Mouse (Mus musculus): Measurements from ENCODE around the gene Gp6. TPM values are rescaled to one million over a fixed set of nuclear protein-coding genes. Genes with fewer than 3 reads are reported as not detected.

Gene Gp6
- under 1 TPM; 0.24 to 0.93 TPM for total RNA-seq (2023)

DNA sequence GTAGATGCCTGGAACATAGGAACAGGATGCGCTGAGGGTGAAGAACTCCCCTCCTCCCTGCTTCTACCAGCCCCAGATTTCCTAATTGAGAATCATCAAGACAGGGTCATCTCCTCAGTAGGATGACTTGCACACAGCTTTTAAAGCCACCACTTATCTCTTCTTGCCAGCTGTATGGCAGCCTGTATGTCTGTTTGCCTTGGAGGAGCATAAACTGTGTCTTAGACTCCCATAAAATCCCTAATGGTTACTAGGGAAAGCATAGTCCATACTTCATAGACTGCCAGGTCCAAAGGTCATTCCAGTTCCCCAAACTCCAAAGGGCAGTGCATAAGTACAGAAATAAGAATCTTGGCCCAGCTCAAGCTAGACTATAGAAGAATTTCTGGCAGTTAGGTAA, at the start of gene Gp6:
Gene Gp6, minus strand, starts transcription at position 15 of the 400 bp plus-strand sequence.

DNA sequence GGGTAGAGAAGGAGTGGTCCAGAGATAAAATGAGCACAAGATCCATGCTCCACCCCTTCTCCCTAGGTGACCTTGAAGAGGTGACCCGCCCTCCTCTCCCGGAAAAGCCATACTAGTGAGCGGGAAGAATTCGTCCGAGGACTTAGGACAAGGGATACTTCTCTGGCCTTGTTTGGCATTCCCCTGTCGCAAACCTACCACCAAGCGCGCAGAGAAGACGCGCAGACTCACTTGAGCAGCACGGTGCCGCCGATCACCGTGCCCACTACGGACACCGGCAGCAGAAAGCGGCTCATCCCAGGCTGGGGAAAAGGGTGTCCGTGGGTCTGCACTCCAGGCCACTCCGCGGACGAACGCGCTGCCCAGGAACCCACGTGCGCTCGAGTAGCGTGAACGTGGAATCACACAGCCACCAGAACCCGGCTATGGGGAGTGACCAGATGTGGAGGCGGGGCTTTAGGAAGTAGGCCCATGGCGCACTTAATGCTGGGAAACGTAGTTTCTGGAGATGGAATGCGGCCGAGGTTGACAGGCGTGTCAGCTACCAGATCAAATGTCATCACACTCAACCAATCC, 47.8 kb upstream of the Gp6 start, which contains the start of gene Rdh13:
Gene Rdh13, minus strand, starts transcription at position 434 of the 576 bp plus-strand sequence.

DNA sequence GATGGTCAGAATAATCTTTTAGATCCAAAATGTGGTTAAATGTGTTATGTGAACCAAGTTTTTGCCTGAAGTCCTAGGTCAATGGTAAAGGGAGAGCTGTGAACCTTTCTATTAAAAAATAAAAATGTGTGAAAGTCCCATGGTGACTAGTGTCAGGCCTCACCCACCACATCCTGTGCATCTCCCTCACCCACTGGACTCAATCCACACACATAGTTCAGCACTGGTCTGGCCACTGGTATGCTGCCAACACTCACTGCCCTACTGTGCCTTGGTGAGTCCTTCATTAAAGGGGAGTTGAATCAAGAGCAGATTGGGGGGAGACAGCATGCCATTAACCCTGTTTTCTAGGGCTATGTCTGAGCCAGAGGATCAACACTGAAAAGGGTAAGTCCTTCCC, 60.0 kb downstream of the Gp6 start, which contains the start of gene Ncr1:
Gene Ncr1, plus strand, starts transcription at position 216 of the 400 bp plus-strand sequence.

Other genes with a start within 250 kb of the Gp6 start
- 1 to 10 TPM; 8.0 to 9.9 TPM for gene Leng9, start 247.4 kb downstream of the Gp6 start, total RNA-seq (2023)
- gene Cdc42ep5, start 232.9 kb downstream of the Gp6 start, total RNA-seq (2023): not detected
- under 1 TPM; 0.24 to 0.57 TPM for gene Lilra5, start 160.0 kb downstream of the Gp6 start, total RNA-seq (2023)
- under 1 TPM; 0.24 to 0.29 TPM for gene Ncr1, start 60.0 kb downstream of the Gp6 start, total RNA-seq (2023)
- 1 to 10 TPM; 2.5 to 3.1 TPM for gene Rdh13, start 47.9 kb upstream of the Gp6 start, total RNA-seq (2023)
- gene Eps8l1, start 62.9 kb upstream of the Gp6 start, total RNA-seq (2023): 1 to 10 TPM; 7.4 to 8.0 TPM
- 100 to 1,000 TPM; 168 to 202 TPM for gene Ppp1r12c, start 103.9 kb upstream of the Gp6 start, total RNA-seq (2023)
- 10 to 100 TPM in 1 of 2 experiments, 1 to 10 TPM in 1; 9.0 to 15.0 TPM for gene Tnnt1, start 118.6 kb upstream of the Gp6 start, total RNA-seq (2023)
- 1 to 10 TPM in 1 of 2 experiments, under 1 TPM in 1; 0.39 to 1.7 TPM for gene Tnni3, start 126.5 kb upstream of the Gp6 start, total RNA-seq (2023)
- gene Dnaaf3, start 134.7 kb upstream of the Gp6 start, total RNA-seq (2023): under 1 TPM; 0.50 to 0.77 TPM
- gene Syt5, start 149.8 kb upstream of the Gp6 start, total RNA-seq (2023): not detected
- not detected for gene Ptprh, start 206.3 kb upstream of the Gp6 start, total RNA-seq (2023)
- 10 to 100 TPM; 22.9 to 23.5 TPM for gene Tmem86b, start 233.7 kb upstream of the Gp6 start, total RNA-seq (2023)